Mouse (Mus musculus) layer of hippocampus, adult 9-11 months (tissue): ENCODE data around the gene Pold2.
A peak's percentile ranks its signal among the peaks of the same experiment; 100 is the strongest.

ENCODE experiments used
- DNase-seq: peaks from one replicate; pipeline ENCODE4 v3.0.0; 2022

Pold2 gene

GRCm38 (mm10) chr11:5877921-5878526, at the start of gene Pold2:
Gene Pold2, minus strand, starts transcription at chr11:5878292.
- peak; percentile 98 for DNase-seq

GRCm38 (mm10) chr11:5926696-5927220, 48.7 kb upstream of the Pold2 start:
- no peak for DNase-seq

- no peak for DNase-seq
These were observed 46.6 kb upstream of the Pold2 start for GRCm38 (mm10) chr11:5924699-5925098.

GRCm38 (mm10) chr11:5920323-5920960, 42.4 kb upstream of the Pold2 start:
- DNase-seq, result no peak

GRCm38 (mm10) chr11:5919606-5920005, 41.5 kb upstream of the Pold2 start:
- no peak for DNase-seq

- no peak for DNase-seq
These were observed 40.0 kb upstream of the Pold2 start for GRCm38 (mm10) chr11:5918111-5918510.

GRCm38 (mm10) chr11:5916178-5916548, 38.1 kb upstream of the Pold2 start:
- DNase-seq, result no peak

- no peak for DNase-seq
These were observed 37.5 kb upstream of the Pold2 start for GRCm38 (mm10) chr11:5915429-5916177.

- no peak for DNase-seq
These were observed 36.8 kb upstream of the Pold2 start for GRCm38 (mm10) chr11:5914940-5915339.

- DNase-seq, result no peak
These were observed 35.8 kb upstream of the Pold2 start for GRCm38 (mm10) chr11:5913936-5914335.

- DNase-seq, result no peak
These were observed 35.2 kb upstream of the Pold2 start for GRCm38 (mm10) chr11:5913256-5913655.

GRCm38 (mm10) chr11:5912635-5913034, 34.5 kb upstream of the Pold2 start:
- peak; percentile 57 for DNase-seq

GRCm38 (mm10) chr11:5908642-5909041, 30.6 kb upstream of the Pold2 start:
- no peak for DNase-seq

- no peak for DNase-seq
These were observed 29.0 kb upstream of the Pold2 start for GRCm38 (mm10) chr11:5907096-5907495.

GRCm38 (mm10) chr11:5905778-5906518, 27.9 kb upstream of the Pold2 start:
- peak; percentile 48 for DNase-seq

GRCm38 (mm10) chr11:5904871-5905270, 26.8 kb upstream of the Pold2 start:
- no peak for DNase-seq

GRCm38 (mm10) chr11:5904357-5904756, 26.3 kb upstream of the Pold2 start:
- no peak for DNase-seq

- DNase-seq, result no peak
These were observed 25.8 kb upstream of the Pold2 start for GRCm38 (mm10) chr11:5903844-5904243.

GRCm38 (mm10) chr11:5902390-5902789, 24.3 kb upstream of the Pold2 start:
- DNase-seq, result no peak

- DNase-seq, result peak; percentile 63
These were observed 23.9 kb upstream of the Pold2 start for GRCm38 (mm10) chr11:5901950-5902349.

- DNase-seq, result no peak
These were observed 23.2 kb upstream of the Pold2 start for GRCm38 (mm10) chr11:5901320-5901719.

GRCm38 (mm10) chr11:5899286-5899685, 21.2 kb upstream of the Pold2 start:
- no peak for DNase-seq

- no peak for DNase-seq
These were observed 20.4 kb upstream of the Pold2 start, which contains the start of gene Myl7 for GRCm38 (mm10) chr11:5898531-5898930. Gene Myl7, minus strand, starts transcription at chr11:5898782.
